Mouse (Mus musculus) right cerebral cortex, postnatal 36 days (tissue): ENCODE data around the gene Cdr2.
"Not testable (repeated sequence)": the region's sequence is repeated elsewhere in the genome, so short reads cannot be mapped to it uniquely, and the experiment has no call there.

ENCODE experiments used
- DNase-seq, 2 experiments: peaks; one replicate each; pipeline ENCODE4 v3.0.0; 2022; ENCODE audit warnings: low spot score in 2 of 2, mixed read lengths in 1 of 2

Gene Cdr2

DNA sequence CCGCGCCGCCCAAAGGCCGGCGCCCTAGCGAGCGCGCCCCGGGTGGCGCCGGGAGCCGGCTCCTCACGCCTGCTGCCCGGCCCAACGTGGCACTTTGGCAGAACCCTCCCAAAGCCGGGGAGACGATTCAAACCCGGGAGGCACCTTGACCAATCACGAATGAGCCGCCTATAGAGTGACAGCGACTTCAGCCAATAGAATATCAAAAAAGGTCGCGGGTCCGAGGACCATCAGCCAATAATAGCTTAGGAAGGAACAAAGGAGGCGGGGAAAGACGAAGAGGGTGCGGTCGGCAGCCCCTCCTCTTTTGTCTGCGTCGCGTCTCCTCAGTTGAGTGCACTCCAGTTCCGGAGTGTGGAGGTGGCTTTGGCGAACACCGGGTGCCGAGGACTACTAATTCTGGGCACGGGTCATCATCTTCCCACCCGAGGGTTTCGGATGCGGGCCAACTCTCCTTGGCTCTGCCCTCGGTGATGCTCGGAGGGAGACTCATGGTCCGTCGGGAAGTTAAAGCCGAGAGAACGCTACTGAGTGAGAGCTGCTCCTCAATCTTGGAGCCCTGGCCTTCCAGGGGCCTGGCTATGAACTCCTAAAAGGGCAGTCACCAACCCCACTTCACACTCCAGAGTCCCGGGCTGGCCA, at the start of gene Cdr2, which contains the start of gene Mfsd13b:
TSS of gene Cdr2 (minus strand) at position 113 of the 642 bp plus-strand sequence.
TSS of gene Mfsd13b (plus strand) at position 310 of the 642 bp plus-strand sequence.
- DNase-seq = peak; percentile 87 to 94

GRCm38 (mm10) chr7:121029947-121030346, 47.8 kb upstream of the Cdr2 start:
- DNase-seq = not testable (repeated sequence)

- no peak for DNase-seq
Measured at GRCm38 (mm10) chr7:121026300-121026699, 44.2 kb upstream of the Cdr2 start.

GRCm38 (mm10) chr7:121025221-121026008, 43.3 kb upstream of the Cdr2 start:
- no peak for DNase-seq

DNA sequence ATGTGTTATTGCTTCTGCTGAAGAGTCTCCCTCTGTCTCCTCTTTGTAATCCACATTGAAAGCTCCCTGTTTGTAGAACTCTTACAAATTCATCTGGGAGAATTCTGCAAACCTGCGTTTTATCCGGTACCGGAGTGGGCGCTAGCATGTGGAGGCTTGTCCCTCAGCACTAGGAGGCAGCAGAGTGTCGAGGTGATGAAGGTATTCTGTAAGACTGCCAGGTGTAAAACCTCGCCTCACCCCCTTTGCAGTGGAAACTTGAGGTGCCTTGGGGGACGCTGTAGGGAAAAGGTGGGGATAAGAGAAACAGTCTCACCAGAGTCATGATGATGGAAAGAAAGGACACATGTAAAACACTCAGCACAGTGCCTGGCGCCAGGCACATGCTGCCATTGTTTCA, 38.2 kb upstream of the Cdr2 start:
- peak in 1 of 2 experiments; percentile 4 for DNase-seq

DNA sequence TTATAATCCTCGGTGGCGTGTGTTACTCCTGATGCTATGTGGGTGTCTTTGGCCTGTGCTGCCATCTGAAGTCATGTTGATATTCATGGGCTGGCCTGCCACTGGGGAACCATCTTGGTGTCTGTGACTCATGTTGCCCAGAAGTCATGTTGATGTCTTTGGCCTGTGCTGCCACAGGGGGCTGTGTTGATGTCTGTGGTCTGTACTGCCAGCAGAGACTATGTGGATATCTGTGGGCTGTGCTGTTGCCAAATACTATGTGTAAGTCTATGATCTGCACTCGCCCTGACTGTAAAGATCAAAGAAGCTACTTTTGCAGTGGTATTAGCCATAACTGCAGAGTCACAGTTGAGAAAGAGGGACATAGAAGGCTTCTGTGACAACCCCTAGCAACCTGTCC, 36.7 kb upstream of the Cdr2 start:
- DNase-seq = no peak

DNA sequence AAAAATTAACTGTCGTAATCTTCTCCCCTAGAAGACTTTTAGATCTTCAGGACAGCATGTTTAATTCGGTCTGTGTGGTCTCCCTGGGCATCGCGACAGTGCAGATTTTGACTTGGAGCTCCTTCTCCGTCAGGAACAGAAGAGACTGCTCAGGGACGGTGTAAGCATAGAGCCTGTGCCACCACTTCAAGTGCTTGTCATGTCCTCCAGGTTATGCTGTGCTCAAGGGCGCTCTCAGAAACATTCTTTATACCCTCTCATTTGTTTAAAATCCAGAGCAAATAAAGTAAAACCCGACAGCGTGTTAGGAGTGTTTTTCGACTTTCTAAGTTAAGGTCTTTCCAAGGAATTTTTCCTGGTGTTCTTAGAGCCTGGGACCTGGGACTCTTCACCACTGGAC, 32.4 kb upstream of the Cdr2 start:
- no peak for DNase-seq

GRCm38 (mm10) chr7:121011794-121012689, 29.9 kb upstream of the Cdr2 start:
- no peak for DNase-seq

DNA sequence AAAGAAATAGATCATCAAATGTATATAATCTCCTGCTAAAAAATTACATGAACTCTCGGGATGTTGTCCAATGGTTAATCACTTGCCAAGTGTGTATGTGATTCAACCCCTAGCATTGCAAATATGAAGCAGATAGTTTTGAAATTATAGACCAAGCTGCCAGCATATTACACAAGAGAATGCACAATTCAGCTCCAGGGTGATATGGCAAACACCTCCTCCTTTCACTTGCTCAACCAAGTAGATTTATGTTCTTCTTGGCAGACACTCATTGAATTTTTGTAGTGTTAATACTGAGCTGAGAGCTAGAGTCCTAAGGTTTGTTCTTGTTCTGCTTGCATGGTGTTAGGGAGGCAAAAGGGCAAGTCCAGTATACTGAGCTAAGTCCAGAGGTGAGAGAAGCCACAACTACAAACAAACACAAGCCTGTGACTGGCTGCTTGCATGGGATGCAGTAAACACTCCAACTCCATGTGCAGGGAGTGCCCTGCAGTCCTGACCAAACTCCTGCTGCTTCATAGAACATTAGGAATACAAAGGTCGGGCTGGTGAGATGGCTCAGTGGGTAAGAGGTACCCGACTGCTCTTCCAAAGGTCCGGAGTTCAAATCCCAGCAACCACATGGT, 21.8 kb upstream of the Cdr2 start:
- no peak for DNase-seq

GRCm38 (mm10) chr7:121002407-121002928, 20.4 kb upstream of the Cdr2 start:
- no peak for DNase-seq

GRCm38 (mm10) chr7:121001879-121002278, 19.8 kb upstream of the Cdr2 start:
- DNase-seq = no peak

- DNase-seq = no peak
Measured at GRCm38 (mm10) chr7:121000065-121000822, 18.1 kb upstream of the Cdr2 start.

DNA sequence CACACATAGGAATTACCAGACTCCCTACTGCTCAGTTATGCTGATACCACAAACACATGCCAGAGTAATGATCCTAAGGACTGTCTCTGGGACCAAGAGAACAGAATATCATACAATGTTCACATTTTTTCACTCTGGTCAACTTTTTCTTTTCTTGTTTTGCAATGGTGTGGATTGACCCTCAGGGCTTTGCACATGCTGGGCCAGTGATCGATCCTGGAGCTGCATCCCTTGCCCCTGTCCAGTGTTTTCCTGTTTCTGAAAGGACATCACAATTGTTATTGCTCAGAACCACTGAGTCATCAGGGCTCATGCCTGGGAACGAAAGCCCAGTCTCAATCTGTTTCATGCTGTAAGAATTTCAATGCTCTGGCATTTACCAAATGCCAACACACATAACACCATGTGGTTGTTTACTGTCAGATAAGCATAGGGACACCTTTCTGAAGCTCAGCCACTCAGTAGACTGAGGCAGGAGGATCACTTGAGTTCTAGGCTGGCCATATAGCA, 17.0 kb upstream of the Cdr2 start:
- no peak for DNase-seq

GRCm38 (mm10) chr7:120991191-120991590, 9.1 kb upstream of the Cdr2 start:
- peak in 1 of 2 experiments; percentile 2 for DNase-seq

DNA sequence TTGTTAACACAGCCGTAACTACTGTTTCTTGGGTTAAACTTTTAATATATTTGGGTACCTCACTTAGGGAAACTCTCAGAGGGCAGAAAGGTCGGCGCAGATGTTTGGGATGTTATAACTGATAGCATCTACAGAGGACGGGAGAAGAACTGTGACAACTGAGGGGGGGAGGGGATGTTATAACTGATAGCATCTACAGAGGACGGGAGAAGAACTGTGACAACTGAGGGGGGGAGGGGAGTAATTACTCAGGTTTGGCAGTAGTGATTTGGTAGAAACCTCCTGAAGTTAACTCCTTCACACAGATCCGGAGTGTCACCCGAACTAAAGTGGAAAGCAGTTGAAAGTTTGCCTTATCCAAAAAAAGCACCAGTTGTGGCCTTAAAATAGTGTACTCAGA, 856 bp upstream of the Cdr2 start:
- DNase-seq = no peak

DNA sequence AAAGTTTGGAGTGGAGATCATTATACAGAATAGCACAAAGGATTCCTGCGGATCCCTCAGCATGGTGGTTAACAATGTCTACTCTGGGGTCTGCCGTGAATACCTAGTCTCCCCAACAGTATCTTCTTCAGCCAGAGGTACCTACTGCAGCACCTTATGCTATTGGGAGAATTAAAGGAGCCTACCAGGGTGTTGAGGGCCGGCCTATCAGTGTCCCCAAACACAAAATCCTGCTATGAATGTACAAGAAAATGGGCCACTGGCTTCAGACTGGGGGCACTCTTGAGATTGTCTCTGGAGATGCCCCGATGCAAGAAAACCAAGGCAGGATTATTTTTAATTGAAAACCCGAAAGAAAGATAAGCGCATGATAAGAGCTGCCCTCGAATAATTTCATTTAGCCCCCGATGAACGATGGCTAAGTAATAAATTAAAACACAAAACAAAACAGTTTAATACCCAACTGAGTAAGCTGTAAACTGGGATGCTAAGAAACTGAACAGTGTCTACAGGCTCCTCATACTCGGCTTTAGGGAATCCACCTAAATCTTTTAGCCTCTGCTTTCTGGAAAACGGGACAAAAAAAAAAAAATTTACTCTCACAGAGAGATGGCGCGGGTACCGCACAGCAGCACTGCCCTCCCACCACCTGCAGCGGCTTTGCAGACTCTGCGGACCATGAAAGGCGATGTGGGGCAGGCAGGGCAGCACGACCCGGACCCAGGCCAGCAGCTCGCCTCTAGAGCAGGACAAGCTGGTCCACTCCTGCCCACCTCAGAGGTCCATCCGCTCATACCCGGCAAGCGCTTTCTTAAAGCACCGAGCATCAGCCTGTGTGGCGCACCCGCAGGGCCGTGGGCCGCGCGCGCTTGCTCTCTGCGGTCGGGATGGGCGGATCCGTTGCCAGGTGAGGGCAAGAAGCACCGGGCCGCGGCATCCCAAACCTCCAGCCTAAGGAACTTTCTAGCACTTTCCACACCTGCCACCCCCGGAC, 884 bp downstream of the Cdr2 start:
- peak in 1 of 2 experiments; percentile 10 for DNase-seq

GRCm38 (mm10) chr7:120980041-120980440, 2.1 kb downstream of the Cdr2 start:
- DNase-seq = no peak

DNA sequence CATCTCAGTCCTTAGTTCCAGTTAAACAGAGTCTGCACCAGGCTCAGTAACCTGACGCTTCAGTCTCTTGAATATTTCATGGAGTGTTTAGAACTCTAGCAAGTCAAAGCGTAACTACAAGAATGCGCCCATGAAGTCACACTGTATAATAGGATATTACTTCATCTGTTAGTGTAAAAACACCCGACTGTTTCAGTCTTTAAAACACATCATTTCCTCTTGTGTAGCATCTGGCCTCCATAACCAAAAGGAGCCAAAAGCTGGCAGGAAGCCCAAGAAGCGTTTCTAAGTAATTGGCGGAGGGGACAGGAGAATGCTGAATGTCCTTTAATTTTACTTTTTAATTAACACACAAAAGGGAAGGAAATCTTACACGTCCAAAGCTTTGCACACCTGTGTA, 5.0 kb downstream of the Cdr2 start:
- no peak for DNase-seq

DNA sequence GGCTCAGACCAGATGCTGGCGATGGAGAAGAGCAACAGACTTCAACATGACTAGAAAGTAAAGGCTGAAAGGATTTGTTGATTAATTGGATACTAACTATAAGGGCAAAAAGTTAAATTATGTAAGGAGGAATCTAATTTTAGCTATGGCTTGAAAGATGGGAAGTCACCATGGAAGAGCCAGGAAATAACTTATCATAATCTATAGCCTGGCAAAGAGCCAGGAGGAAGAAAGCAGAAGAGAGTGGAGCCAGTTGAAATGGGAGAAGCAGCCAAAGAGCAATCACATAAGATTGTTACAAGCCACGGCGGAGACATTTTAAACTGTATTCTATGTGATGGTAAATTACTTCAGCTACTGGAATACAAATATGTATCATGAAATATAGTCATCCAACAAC, 8.1 kb downstream of the Cdr2 start:
- no peak for DNase-seq
